Mouse (Mus musculus) bone marrow macrophage, adult 2 months (primary cell): Measurements from ENCODE around the gene Fam241b. TPM values are rescaled to one million over a fixed set of nuclear protein-coding genes. Genes with fewer than 3 reads are reported as not detected.

Experiments
- H3K27ac ChIP-seq: 2 replicates; pipeline ENCODE4 v1.5.1; 2012; ENCODE audit warnings: low read depth, low read length; ENCODE audit not compliant: insufficient read depth
- H3K4me1 ChIP-seq: 2 replicates; pipeline ENCODE4 v1.6.1; 2012; ENCODE audit warnings: low read length; ENCODE audit not compliant: control insufficient read depth, insufficient read depth
- H3K4me3 ChIP-seq: 2 replicates; pipeline ENCODE4 v1.5.1; 2012; ENCODE audit warnings: mild to moderate bottlenecking, low read length, moderate library complexity; ENCODE audit not compliant: insufficient read depth
- CTCF ChIP-seq: IDR thresholded peaks from 2 replicates; pipeline ENCODE4 v1.5.1; 2012; ENCODE audit warnings: low read depth, mild to moderate bottlenecking, low read length, moderate library complexity
- POLR2A ChIP-seq: IDR thresholded peaks from 2 replicates; pipeline ENCODE4 v1.6.1; 2012; ENCODE audit warnings: mild to moderate bottlenecking, low read depth, low read length, borderline replicate concordance
- polyA plus RNA-seq: library from polyadenylated mRNA; stranded (reverse); fragments of >200 nt; gene quantifications from 2 replicates; pipeline ENCODE4 v1.2.4, GENCODE M21; 2012; ENCODE audit not compliant: missing spikeins, insufficient read depth, insufficient read length

Fam241b gene
- polyA plus RNA-seq, 1 experiment, result not detected

DNA sequence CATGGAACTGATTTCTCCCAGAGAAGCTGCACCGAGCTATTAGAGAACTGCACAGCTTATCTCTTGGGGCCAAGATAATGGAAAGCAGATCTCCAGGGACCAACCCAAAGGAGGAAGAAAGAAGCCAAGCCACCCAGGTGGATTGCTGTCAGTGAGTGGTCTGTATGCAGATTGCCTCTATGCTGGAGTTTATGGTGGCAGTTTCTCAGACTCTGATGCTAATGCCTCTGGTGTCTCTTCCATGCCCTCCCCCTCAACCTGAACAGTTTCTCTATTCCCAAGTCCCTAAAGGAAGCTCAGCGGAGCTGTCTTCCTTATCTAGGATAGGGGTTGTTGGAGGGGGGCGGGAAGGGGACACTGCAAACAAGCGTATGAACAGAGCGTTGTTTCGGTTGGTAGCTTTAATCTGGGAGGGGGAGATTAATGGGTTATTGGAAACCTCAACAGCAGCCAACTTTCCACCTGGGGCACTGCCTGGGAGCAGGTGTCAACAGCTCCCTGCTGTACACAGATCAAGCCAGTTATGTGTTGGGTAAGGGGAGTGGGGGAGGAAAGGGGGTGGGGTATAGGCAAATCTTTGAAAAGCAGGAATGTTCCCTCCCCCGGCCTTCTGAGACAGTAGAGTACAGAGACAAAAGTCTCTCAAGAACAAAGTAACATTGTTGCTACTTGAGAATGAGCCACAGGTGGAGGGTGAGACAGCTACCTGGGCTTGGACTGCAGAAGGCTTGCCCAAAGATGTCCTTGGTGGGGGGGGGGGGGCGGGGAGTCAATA is 7.8 kb downstream of the Fam241b start:
- TF ChIP-seq POLR2A (no peak), CTCF (no peak)
- Histone ChIP-seq H3K27ac (no peak overlapping the region), H3K4me1 (0 out of 2 replicates have a peak, but pooled peaks cover 2% of the 10 kb centered on the region), H3K4me3 (no peak overlapping the region)

DNA sequence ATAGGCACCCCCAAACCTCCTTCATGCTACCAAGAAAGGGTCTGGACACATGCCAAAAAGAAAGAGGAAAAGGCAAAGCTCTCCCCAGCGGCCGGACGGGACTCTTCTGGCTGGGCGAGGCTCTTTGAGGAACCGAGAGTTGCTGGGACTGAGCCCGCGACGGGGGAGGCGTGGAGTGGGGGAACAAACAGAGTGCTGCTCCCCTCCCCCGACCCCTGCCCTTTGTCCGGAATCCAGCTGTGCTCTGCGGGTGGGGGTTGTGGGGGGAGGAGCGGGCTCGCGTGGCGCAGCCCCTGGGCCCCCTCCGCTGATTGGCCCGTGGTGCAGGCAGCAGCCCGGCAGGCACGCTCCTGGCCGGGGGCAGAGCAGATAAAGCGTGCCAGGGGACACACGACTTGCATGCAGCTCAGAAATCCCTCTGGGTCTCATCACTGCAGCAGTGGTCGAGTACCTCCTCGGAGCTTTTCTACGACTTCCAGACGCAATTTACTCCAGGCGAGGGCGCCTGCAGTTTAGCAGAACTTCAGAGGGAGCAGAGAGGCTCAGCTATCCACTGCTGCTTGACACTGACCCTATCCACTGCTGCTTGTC is 10.9 kb downstream of the Fam241b start, which contains the start of gene Neurog3:
Gene Neurog3, plus strand, starts transcription at position 400 of the 591 bp plus-strand sequence.
- Histone ChIP-seq H3K4me3 (no peak within 1 kb of the TSS), H3K27ac (no peak within 1 kb of the TSS), H3K4me1 (0 out of 2 replicates have a peak, but pooled peaks cover 2% of the 10 kb centered on the region)
- TF ChIP-seq POLR2A (no peak), CTCF (no peak)

GRCm38 (mm10) chr10:62128316-62128951 is 15.3 kb downstream of the Fam241b start:
- no peak for TF ChIP-seq POLR2A
- TF ChIP-seq CTCF, result no peak
- Histone ChIP-seq H3K27ac (no peak overlapping the region), H3K4me3 (no peak overlapping the region), H3K4me1 (0 out of 2 replicates have a peak, but pooled peaks cover 2% of the 10 kb centered on the region)

- TF ChIP-seq POLR2A, result no peak
- no peak for TF ChIP-seq CTCF
- Histone ChIP-seq H3K27ac (no peak overlapping the region), H3K4me3 (no peak overlapping the region), H3K4me1 (0 out of 2 replicates have a peak, but pooled peaks cover under 1% of the 10 kb centered on the region)
Observed at GRCm38 (mm10) chr10:62127711-62128231, 15.9 kb downstream of the Fam241b start.

DNA sequence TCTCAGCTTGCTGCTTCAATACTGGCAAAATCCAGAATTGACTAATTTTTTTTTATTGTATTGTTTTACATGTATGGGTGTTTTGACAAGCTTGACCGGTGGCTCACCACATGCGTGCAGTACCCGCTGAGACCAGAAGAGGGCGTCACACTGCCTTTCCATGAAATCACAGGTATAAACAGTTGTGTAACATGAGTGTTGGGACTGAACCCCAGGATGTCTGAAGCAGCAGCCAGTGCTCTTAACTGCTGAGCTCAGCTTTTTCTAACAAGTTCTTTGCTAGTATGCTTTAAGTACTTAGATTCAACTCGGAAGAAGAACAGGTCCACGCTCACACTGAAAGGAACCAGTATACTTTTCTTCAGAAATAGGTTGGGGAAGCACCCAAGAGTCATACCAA is 16.6 kb downstream of the Fam241b start:
- H3K4me1 ChIP-seq, result no peaks in the 10 kb centered on the region
- H3K4me3 ChIP-seq, result no peak overlapping the region
- H3K27ac ChIP-seq, result no peak overlapping the region
- TF ChIP-seq CTCF, result peak; percentile 30; the same call in 1 of the 2 replicates
- no peak for TF ChIP-seq POLR2A

- Histone ChIP-seq H3K4me3 (no peak overlapping the region), H3K4me1 (no peaks in the 10 kb centered on the region), H3K27ac (no peak overlapping the region)
- no peak for TF ChIP-seq POLR2A
- no peak for TF ChIP-seq CTCF
Observed at GRCm38 (mm10) chr10:62113865-62114647, 29.7 kb downstream of the Fam241b start.

DNA sequence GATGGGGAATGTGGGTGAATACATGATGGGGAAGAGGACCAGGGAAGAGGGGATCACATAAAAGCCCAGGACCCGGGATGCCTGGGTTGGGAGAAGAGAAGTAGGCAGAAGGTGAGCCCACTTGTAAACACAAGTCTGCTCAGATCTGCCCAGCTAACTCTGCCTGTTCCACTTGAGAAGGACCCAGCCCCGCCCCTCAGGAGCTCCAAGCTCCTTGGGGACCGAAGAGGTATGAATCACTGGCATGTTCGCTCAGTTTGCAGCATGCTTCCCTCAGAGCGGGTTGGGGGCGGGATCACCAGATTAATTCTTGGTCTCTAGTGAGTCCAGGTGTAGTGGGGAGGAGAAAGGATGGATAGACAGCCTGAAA is 32.5 kb downstream of the Fam241b start:
- Histone ChIP-seq H3K4me3 (no peak overlapping the region; the same call in 1 of the 2 replicates), H3K27ac (no peak overlapping the region), H3K4me1 (no peaks in the 10 kb centered on the region)
- TF ChIP-seq CTCF, result no peak
- TF ChIP-seq POLR2A, result no peak

GRCm38 (mm10) chr10:62110504-62111206 is 33.1 kb downstream of the Fam241b start:
- H3K27ac ChIP-seq, result no peak overlapping the region
- no peaks in the 10 kb centered on the region for H3K4me1 ChIP-seq
- peak overlapping the region; percentile 43 for H3K4me3 ChIP-seq
- TF ChIP-seq POLR2A, result no peak
- TF ChIP-seq CTCF, result peak; percentile 67
